Mouse (Mus musculus) CD4-positive, CD25-positive, alpha-beta regulatory T cell, adult 4 months (primary cell): Measurements from ENCODE around the gene Rexo5. TPM values are rescaled to one million over a fixed set of nuclear protein-coding genes. Genes with fewer than 3 reads are reported as not detected.

Experiments
- ATAC-seq: one replicate; pipeline ENCODE4 v1.8.0; 2017
- polyA plus RNA-seq, 2 experiments: library from polyadenylated mRNA; unstranded; fragments of 100-300 nt; shearing (Covaris generic); gene quantifications; one replicate each; pipeline ENCODE4 v1.2.1; 2017

Gene Rexo5
- polyA plus RNA-seq, 2 experiments from 2014 or later = 46.4 to 47.2 TPM

- ATAC-seq = no peak
These were observed 53.6 kb downstream of the Rexo5 start for GRCm38 (mm10) chr7:119847396-119847795.

GRCm38 (mm10) chr7:119849096-119849495 lies 55.3 kb downstream of the Rexo5 start:
- peak; percentile 79 for ATAC-seq

- no peak for ATAC-seq
These were observed 56.9 kb downstream of the Rexo5 start for GRCm38 (mm10) chr7:119850737-119851136.

GRCm38 (mm10) chr7:119852494-119852893 lies 58.7 kb downstream of the Rexo5 start:
- no peak for ATAC-seq

- ATAC-seq = no peak
These were observed 59.4 kb downstream of the Rexo5 start for GRCm38 (mm10) chr7:119853186-119853585.

- ATAC-seq = no peak
These were observed 60.6 kb downstream of the Rexo5 start for GRCm38 (mm10) chr7:119854362-119854761.

GRCm38 (mm10) chr7:119855031-119855430 lies 61.2 kb downstream of the Rexo5 start:
- no peak for ATAC-seq

GRCm38 (mm10) chr7:119859476-119859875 lies 65.7 kb downstream of the Rexo5 start:
- ATAC-seq = no peak

- ATAC-seq = no peak
These were observed 66.3 kb downstream of the Rexo5 start for GRCm38 (mm10) chr7:119860116-119860515.

GRCm38 (mm10) chr7:119860554-119860953 lies 66.7 kb downstream of the Rexo5 start:
- ATAC-seq = peak; percentile 31

GRCm38 (mm10) chr7:119860971-119861334 lies 67.1 kb downstream of the Rexo5 start:
- ATAC-seq = no peak

- ATAC-seq = peak; percentile 86
These were observed 67.7 kb downstream of the Rexo5 start for GRCm38 (mm10) chr7:119861335-119862091.

GRCm38 (mm10) chr7:119862167-119862566 lies 68.4 kb downstream of the Rexo5 start:
- no peak for ATAC-seq

- ATAC-seq = no peak
These were observed 70.7 kb downstream of the Rexo5 start for GRCm38 (mm10) chr7:119864500-119864899.

GRCm38 (mm10) chr7:119866136-119866535 lies 72.3 kb downstream of the Rexo5 start:
- ATAC-seq = no peak

- ATAC-seq = peak; percentile 74
These were observed 78.4 kb downstream of the Rexo5 start for GRCm38 (mm10) chr7:119872204-119872603.

GRCm38 (mm10) chr7:119873050-119873449 lies 79.2 kb downstream of the Rexo5 start:
- ATAC-seq = no peak

- no peak for ATAC-seq
These were observed 82.1 kb downstream of the Rexo5 start for GRCm38 (mm10) chr7:119875776-119876440.

- no peak for ATAC-seq
These were observed 85.4 kb downstream of the Rexo5 start for GRCm38 (mm10) chr7:119879171-119879570.

- no peak for ATAC-seq
These were observed 86.5 kb downstream of the Rexo5 start for GRCm38 (mm10) chr7:119880345-119880744.

GRCm38 (mm10) chr7:119881229-119881628 lies 87.4 kb downstream of the Rexo5 start:
- ATAC-seq = no peak

GRCm38 (mm10) chr7:119887887-119888286 lies 94.1 kb downstream of the Rexo5 start:
- no peak for ATAC-seq

- no peak for ATAC-seq
These were observed 98.4 kb downstream of the Rexo5 start for GRCm38 (mm10) chr7:119892198-119892597.

- no peak for ATAC-seq
These were observed 98.9 kb downstream of the Rexo5 start for GRCm38 (mm10) chr7:119892742-119893141.
